Mouse (Mus musculus): ENCODE data around the gene Mdh2. TPM values are rescaled to one million over a fixed set of nuclear protein-coding genes. Genes with fewer than 3 reads are reported as not detected.

Gene Mdh2
- total RNA-seq (2023; ENCODE audit: inconsistent age): 140 to 166 TPM (median 157 TPM) in 4 replicates

GRCm38 (mm10) chr5:135778471-135779445 is at the start of gene Mdh2:
Gene Mdh2, plus strand, starts transcription at chr5:135778480.

GRCm38 (mm10) chr5:135743741-135744609 is 34.3 kb upstream of the Mdh2 start, which contains the start of gene Tmem120a:
Gene Tmem120a, minus strand, starts transcription at chr5:135744448.

GRCm38 (mm10) chr5:135777796-135778470 is 347 bp upstream of the Mdh2 start, which contains the start of gene Styxl1:
Gene Styxl1, minus strand, starts transcription at chr5:135778385.

GRCm38 (mm10) chr5:135806555-135807262 is 28.4 kb downstream of the Mdh2 start, which contains the start of gene Srrm3:
Gene Srrm3, plus strand, starts transcription at chr5:135806890.

Other genes starting within 250 kb of the Mdh2 start
- gene Hip1, start 233.4 kb upstream of the Mdh2 start, total RNA-seq (2023; ENCODE audit: inconsistent age): 32.9 to 39.9 TPM (median 34.9 TPM) in 4 replicates
- gene Ccl26, start 214.9 kb upstream of the Mdh2 start, total RNA-seq (2023; ENCODE audit: inconsistent age): not detected in 4 replicates
- gene Ccl24, start 205.4 kb upstream of the Mdh2 start, total RNA-seq (2023; ENCODE audit: inconsistent age): 0.42 to 1.4 TPM (median 1.2 TPM) in 3 of 4 replicates, not detected in the other
- 15.2 to 27.6 TPM (median 19.6 TPM) in 4 replicates for gene Rhbdd2, start 145.9 kb upstream of the Mdh2 start, total RNA-seq (2023; ENCODE audit: inconsistent age)
- gene Por, start 108.4 kb upstream of the Mdh2 start, total RNA-seq (2023; ENCODE audit: inconsistent age): 40.6 to 44.1 TPM (median 43.3 TPM) in 4 replicates
- 10.8 to 16.8 TPM (median 15.2 TPM) in 4 replicates for gene Tmem120a, start 34.0 kb upstream of the Mdh2 start, total RNA-seq (2023; ENCODE audit: inconsistent age)
- 0.42 TPM in 1 of 4 replicates, not detected in the others for gene Styxl1, start 95 bp upstream of the Mdh2 start, total RNA-seq (2023; ENCODE audit: inconsistent age)
- gene Srrm3, start 28.4 kb downstream of the Mdh2 start, total RNA-seq (2023; ENCODE audit: inconsistent age): not detected in 4 replicates
- 1.4 to 5.8 TPM (median 3.1 TPM) in 4 replicates for gene Hspb1, start 109.4 kb downstream of the Mdh2 start, total RNA-seq (2023; ENCODE audit: inconsistent age)
- gene Ywhag, start 156.1 kb downstream of the Mdh2 start, total RNA-seq (2023; ENCODE audit: inconsistent age): 75.8 to 90.5 TPM (median 86.6 TPM) in 4 replicates
- 0.58 to 1.0 TPM (median 0.72 TPM) in 3 of 4 replicates, not detected in the other for gene Ssc4d, start 196.1 kb downstream of the Mdh2 start, total RNA-seq (2023; ENCODE audit: inconsistent age)
- not detected in 4 replicates for gene Zp3, start 201.6 kb downstream of the Mdh2 start, total RNA-seq (2023; ENCODE audit: inconsistent age)
- 32.4 to 36.4 TPM (median 34.3 TPM) in 4 replicates for gene Dtx2, start 216.3 kb downstream of the Mdh2 start, total RNA-seq (2023; ENCODE audit: inconsistent age)

Data from B cell, adult (primary cell).